Mouse (Mus musculus) liver (tissue): ENCODE results near the gene Gfi1.

Source experiments
- DNase-seq: peaks from one replicate; pipeline ENCODE4 v3.0.0-alpha.2; 2020; ENCODE audit warnings: mixed read lengths

Gene Gfi1

DNA sequence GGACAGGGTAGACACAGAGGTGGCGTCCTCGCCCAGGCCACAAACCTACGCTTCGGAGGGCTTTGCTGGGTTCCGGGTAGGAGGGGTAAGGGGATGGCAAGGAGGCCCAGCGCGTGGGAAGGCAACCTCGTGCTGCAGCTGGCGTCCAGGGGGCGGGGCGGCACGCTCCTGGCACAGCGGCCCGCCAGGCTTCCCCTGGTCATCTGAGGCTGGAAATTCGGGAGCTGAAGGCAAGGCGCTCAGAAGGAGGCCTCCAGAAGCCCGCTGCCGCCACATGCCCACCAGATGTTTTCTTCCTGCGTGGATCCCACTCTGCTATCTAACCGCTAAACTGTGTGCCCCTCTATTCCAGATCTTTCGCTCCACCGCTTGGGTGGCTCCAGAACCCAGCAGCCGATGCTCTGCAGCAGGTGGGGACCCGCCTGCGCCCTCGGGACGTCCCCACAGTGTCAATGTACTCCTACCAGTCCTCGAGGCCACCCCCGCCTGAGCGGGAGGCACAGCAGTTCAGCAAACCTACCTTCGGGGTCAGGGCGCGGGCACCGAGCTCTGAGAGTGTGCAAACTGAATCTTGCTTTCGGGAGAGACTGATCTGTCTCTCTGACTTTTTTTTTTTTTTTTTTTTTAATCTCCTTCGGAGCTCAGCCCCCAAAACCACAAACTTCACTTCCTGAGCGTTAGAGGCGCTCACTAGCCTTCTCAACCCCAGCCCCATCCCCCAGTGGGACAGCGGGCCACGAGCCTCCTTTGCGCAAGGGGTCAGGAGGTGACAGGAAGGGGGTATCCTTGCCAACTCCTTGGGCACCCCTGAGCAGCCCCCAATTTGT is at the start of gene Gfi1:
Gene Gfi1, minus strand, starts transcription at position 602 of the 827 bp plus-strand sequence.
- no peak for DNase-seq

DNA sequence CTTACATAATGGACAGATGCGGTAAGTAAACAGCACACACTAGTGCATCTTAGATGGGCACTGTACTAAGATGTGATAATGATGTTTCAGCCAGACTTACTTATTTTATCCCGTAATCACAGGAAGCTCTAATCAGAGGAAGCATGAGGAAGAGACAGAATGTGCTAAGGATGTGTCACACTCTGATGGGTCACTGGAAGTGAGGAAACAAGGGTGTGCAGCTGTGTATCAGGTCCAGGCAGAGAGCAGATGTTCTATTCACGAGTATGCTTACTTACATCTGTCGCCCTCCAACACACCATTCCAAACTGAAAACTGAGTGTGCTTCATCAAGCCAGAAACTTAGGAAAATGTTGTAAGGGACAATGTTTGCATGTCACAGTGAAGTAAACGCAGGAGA is 46.2 kb upstream of the Gfi1 start:
- DNase-seq = no peak

DNA sequence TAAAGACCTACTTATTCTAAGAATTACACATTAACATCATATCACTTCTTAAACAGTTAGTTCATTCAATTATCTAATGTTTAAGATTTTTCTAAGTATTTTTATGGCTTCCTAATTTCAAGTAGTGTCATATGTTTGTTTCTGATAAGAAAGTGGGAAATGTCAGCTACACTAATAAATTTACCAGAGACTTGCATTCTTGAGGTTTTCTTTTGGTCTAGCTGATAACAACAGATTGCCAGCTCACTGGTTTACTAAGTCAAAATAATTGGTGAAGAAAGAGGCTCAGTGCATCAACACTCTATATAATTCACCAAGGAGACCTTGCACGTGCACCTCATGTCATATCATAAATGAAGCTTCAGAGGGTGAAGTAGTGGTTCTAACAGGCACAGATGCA is 42.4 kb upstream of the Gfi1 start:
- no peak for DNase-seq

DNA sequence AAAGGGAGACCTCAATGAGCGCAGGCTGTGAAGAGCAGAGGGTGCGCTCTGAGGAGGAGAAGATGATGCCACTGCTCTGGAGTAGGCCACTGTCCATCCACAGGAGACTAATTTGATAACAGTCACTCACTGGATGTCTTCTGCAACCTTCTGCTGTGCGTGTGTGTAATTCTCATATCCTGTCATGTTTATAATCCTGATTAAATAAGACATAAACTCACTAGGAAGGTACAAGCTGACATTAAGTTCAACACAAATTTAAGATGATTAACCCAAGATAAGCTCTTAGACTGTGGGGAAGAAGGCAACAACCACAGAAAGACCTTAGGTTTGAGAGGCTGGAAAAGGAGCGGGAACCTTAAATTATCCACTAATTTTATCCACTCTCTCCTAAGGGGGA is 40.1 kb upstream of the Gfi1 start:
- DNase-seq = no peak

DNA sequence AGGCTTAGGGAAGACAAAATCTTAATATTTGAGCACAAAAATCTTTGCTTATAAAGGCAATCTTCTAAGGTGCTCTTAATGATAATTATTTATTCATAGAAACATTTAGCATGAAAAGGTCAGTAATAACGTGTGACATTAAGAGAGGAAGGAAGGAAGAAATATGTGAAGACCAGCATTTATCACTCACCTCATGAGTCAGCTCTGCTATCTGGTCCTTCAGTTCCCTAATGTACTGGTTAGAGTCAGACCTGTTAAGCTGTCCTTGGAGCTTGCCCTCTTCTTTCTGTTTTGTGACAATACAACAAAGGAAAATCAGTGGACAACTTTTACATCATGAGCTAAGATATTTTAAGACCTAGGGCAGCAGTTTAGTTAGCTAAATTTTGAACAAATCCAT is 38.6 kb upstream of the Gfi1 start:
- DNase-seq = no peak

DNA sequence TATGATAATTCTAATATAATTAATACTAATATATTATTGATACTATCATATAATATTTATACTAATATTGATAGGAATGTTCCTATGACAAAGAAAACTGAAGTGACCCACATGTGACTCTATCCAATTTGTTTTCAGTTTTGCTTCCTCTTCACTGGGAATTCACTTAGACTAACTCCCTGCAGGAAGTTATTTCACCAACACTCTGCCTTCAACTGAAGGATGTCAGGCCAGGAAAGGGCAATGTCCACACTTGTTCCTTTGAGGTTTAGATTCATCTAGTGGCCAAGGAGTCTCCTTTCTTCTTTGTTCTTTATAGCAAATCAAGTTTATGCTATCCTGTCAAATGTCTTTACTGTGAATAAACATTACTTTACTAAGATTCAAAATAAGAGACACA is 37.8 kb upstream of the Gfi1 start:
- no peak for DNase-seq

DNA sequence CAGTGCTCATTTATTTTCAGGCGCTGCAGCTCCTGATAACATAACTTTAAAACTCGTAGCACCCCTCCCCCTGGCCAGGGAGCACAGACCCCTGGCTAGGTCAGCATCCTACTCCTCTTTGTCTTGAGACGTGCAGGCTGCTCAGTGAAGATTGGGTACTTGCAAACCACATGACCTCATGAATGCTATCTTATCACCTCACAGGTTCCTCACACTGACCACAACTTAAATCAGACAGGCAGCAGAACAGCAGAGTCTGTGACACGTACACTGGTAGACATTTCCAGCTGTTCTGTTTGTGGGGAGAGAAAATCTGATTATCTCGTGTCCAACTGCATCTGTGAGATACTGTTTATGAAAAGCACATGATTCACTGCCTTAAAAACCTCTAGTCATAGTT is 33.3 kb upstream of the Gfi1 start:
- peak; percentile 67 for DNase-seq

DNA sequence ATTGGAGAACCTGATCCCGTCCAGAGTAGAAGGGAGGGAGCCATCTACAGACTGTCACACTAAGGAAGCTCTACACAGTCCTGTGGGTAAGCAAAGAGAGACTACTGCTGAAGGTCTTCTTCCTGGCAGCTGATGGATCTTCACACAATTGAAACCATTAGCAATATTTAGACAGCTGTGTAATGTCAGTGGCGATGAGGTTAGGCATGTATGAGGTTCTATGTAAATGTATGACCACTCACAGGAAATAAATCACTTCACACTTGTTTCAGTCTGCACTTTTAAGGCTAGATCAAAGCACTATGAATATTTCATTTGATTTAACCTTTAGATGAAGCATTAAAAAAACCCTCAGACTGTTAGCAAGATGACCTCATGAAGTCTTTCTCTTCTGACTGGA is 30.2 kb upstream of the Gfi1 start:
- no peak for DNase-seq

DNA sequence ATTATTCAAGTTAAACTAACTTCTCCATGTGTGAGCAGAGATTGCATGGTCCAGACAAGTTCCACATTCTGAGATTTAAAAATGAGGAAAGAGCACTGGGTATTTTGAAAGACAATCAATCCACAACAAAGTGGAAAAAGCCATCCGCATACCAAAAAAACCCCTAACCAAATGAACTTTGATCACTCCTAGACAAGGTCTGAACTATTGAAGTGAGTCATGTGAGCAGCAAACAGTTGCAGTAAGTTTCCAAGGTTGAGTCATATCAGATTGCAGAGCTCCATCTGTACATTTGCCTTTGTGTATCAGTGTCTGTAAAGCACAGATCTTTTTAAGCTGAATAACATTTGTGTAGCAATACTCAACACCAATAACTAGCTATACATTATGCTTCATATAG is 28.9 kb upstream of the Gfi1 start:
- DNase-seq = no peak

DNA sequence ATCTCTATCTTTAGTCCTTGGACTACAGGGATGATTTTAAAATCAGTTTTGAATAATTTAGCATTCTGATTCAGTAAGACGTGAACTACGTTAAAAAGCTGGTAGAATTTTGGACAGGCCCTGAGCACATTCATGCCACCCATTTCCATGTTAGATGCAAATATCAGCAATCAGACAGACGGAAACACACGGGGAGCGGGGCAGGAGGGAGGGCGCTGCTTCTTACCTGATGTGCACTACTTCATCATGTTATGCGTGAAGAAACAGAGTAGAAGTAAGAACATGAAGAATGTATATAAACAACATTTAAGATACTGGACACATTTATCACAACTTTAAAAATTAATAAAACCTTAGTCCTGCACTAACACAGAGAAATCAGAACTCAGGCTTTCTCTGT is 27.8 kb upstream of the Gfi1 start:
- DNase-seq = no peak

DNA sequence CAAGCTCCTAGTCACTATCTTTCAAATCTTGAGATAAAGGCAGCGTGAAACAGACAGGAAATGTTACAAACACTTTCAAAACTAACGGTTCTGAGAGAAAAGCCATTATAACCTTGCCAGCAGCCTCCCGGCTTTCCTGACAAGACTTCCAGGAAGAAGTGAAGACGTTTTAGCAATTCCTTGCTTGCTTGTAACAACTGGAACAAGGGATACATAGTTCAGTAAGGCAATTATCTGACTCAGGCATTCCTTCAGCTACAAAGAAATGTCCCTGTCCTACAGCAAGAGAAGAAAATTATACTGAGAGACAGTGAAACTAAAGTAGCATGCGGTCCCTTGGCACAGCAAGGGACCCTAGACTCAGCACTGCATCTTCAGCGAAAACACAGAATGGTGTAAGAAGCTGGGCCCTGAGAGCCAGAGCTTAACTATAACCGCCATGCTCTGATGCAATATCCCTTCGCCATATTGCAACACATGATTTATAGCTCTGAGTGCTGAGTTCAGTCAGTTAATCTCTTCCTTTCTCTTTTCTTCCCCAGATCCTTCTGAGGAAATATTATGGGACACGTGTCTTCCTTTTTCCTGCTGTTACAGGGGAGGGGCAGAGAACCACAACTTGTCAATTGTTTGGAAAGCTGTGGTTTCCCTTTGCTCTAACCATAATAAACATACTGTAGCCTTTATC is 23.5 kb upstream of the Gfi1 start:
- DNase-seq = no peak

DNA sequence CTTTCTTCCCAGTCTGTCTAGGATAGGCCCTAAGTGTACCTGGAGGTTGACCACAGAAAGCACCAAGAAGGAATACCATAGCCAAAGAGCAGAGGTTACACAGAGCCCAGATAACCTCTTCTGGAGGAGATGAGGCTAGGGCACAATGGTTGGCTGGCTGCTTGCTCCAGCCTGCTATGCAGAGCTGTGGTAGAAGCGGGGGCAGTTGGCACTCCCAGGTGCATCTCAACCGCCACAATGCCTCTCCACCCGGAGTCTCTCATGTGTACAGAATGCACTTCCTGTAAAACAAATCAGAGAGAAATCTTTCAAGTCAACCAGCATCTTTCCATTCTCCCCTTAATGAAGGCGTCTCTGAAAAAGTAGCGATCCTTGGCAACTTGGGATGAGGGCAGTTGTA is 13.2 kb upstream of the Gfi1 start:
- no peak for DNase-seq

DNA sequence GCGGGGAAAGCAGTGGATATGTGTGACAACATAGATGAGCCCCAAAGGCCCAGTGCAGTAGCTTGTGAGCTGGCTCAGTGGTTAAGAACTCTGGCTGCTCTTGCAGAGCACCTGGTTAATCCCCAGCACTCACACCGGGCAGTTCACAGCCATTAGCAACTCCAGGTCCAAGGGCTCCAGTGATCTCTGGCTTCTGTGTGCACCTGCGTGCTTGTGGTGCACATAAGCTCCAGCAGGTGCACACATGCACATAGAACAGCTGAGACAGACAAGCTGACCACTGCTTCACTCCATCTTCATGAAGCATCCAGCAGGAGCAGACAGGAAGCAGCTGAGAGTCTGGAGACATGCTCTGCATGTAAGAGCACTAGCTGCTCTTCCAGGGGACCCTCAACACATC is 12.5 kb upstream of the Gfi1 start:
- no peak for DNase-seq

DNA sequence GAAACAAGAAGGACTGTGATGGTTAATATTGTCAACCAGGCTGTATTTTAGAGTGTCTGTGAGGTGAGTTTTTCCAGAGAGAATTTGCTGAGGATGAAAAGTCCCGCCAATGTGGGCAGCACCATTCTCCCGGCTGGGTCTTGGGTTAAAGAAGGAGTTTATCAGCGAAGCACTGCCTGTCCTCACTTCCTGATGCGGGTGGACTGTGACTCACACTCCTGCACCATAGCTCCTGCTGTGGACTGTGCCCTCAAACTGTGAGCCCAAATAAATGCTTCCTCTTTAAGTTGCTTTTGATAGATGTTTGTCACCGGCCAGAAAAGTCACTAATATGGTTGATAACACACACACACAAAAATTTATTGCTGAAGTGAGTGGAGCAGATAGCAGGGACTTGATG is 10.3 kb upstream of the Gfi1 start:
- DNase-seq = no peak

DNA sequence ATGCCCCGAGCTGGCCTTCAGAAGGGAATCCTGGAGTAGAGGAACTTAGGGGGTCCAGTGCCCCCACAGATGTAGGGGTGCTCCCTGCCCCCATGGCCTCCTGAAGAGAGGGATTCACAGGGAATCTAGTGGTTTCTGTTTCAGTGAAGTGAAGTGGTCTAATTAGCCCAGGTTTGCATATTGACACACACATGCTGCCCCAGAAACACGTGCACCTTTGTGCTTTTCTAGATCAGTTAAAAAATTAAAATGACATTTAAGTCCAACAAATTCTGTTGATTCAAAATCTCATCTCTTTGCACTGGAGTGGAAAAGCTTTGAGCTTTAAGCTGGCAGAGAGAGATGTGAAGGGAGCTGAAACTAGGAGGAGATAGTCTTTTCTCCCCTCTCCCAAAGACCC is 6.0 kb upstream of the Gfi1 start:
- DNase-seq = no peak

DNA sequence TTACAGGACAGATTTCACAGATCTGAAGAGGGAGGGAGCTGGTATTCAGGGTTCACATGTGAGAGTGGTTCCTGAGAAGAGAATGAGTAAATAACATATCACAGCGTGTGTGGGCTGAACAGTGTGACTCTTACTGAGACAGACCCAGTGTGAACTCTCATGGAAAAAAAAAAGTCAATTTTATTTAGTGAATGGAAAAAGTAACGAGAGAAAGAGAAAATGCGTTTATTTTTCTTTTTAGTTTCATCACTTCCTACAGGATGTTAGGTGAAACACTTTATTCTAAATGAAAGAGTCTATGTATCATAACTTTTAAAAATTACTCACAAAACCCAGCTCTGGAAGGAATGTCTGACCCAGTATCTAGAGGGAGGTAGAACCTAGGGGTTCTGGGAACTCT is 5.6 kb upstream of the Gfi1 start:
- no peak for DNase-seq

DNA sequence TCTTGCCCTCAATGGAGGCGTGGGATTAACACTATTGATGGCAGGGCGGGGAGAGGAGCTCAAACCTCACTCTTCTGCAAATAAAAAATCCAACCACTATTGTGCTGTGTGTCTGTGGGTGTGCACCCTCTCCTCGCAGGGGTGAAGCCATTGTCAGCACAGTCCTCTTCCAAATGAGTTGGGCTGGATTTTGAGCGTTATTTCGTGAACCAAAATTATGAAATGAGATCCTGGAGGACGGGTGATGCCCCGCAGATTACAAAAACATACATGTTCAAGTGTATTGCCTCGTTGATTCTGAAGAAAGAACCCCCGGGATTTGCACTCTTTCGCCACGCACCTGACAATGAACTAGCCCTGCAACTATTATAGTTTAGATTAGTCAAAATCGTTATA is 1.2 kb upstream of the Gfi1 start:
- no peak for DNase-seq

DNA sequence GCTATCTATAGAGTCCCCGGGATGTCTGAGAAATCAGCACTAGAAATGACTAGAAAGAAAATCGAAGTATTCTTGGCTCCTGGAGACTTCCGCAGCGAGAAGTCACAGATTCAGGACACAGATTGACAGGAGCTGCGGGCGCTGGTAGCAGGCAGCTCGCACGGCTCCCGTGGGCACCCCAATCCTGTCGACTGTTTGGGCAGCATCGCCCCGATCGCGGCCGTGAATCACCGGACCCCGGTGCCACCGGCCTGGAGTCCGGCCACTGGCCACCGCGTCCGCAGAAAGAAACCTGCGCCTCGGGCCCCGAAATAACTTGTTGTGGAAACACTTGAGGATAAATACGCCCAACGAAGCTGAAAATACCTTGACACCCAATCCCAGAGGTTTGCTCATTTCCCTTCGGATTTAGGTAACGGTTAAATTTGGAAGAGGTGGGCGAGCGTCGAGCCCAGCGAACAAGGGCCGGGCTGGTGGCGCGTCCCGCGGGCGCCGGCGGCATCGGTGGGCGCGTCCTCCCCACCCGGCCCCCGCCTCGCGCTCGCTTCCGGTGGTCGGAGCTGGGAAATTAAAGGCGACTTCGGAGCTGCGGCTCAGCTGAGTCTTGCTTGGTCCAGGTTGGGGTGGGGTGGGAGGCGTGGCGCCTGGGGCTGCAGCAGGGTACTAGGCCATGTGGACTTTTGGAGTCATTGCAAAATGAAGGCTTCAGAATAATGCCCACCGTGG is 608 bp upstream of the Gfi1 start:
- no peak for DNase-seq

DNA sequence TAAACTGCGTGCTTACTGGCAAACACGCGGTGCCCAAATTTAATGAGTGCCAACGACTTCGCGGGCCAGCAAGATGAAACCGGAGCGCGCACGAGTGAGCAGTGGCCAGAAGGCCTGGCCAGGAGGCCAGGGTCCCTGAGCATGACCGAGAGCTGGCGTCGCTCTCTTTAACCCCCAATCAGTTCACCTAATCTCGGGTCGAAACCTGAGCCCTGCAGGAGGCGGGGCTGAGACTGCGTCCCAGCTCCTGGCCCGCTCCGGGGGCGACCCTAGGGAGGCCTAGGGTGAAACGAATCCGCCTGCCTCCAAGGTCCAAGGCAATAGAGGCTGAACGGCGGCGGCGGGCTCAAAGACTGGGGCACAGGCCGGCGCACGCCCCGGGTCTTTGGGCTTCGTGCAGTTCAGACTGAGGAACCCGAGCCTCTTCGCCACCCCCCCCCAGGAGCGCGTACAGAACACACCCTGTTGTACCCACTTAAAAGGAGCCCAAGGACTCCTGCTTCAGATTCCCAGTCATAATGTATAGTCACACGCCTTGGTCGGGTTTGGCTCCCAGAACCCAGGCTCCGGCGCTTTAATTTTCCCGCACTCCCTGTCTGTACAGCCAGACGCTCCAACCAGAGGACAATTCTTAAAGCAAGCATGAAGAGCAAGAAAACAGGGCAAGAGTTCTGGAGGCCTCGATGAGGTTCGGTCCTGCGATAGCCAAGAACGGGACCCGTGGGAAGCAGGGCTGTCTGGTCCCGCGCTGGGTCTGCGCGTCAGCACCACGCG is 988 bp downstream of the Gfi1 start:
- no peak for DNase-seq

DNA sequence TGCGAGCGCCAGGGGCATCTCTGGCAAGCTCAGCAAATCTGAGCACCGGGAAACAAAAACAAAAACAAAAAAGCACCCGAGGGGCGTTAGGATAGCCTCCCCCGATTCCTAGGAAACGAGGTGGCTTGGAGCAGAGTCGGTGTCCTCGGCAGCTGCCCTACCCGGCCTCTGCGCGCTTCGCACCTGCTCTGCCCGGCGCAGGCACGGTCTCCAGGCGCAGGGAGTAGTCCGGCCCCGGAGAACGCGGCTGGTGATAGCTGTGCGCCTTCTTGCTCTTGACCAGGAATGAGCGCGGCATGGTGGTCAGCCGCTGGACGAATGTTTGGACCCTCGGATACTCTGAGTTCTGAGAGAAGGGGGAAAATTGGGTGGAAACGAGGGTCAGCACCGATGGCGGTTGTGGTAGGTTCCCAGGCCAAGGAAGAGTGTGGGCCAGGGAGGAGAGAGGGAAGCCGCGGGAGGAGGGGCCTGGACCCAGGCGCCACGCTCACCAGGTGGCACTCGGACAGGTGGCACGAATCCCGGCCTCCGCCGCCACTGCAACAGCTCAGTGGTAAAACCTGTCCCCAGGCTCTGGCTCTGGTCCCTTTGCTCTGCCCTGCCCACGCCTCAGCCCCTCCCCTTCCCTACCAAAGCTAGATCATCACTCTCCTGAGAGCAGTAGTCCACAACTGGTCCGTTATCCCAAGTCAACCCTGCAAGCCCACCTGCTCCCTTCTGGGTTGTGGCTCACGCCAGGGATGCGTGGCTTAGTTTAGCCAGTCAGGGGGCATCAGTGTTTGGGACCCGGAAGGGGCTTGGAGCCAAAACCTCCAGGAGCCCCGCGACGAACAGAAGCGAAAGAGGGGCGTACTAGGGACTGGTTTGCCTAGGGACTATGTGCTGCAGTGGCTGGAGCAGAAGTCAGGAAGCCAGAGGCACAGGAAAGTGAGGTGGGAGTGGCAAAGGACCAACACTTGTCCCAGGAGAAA is 2.0 kb downstream of the Gfi1 start:
- no peak for DNase-seq

DNA sequence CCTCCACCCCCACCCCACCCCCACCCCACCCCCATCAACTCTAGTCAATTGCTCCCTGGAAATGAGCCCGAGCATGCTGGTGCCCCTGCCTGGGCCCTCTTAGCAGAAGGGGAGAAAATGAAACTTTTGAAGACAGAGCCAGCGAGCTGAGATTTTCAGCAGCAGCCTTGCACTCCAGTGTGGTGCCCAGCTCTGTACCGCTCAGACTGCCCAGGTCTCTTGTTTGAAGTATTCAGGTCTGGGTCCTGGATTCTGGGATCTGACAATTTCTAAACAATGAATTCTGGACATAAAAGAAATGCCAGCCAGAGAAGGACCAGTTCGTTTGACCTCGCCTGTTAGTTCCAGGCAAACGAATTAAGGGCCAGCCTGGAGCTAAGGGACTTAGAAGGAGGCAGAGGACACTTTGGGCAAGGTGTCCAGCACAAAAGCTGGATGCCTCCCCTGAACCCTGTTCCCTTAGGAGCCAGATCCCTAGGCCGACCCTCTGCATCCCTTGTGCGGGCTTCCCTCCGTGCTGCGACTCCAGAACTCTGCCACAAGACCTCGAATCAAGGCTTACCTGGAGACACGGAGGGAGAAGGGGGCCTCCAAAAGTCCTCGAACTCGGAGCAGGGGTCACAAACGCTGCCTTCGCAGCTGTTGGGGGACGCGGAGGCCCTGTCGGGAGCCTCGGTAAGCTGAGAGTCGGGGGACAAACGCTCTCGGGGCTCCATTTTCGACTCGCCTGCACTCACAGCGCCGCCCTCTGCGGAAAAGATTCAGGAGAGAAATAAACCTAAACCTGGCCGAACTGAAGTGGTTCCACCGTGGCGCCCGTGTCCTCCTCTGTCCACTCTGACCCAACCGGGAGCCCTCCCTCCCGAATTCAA is 2.9 kb downstream of the Gfi1 start:
- DNase-seq = no peak
